Mouse (Mus musculus) small intestine, adult 2 months (tissue): Measurements from ENCODE around the gene Taar8a. TPM values are rescaled to one million over a fixed set of nuclear protein-coding genes. Genes with fewer than 3 reads are reported as not detected.
"Not testable (repeated sequence)": the region's sequence is repeated elsewhere in the genome, so short reads cannot be mapped to it uniquely, and the experiment has no call there.

Source experiments
- H3K27ac ChIP-seq: fragments of 200-500 bp; 2 replicates; pipeline ENCODE4 v1.5.1; 2012; ENCODE audit warnings: low read depth, low read length, control low read depth, inconsistent platforms; ENCODE audit not compliant: insufficient read depth
- H3K27me3 ChIP-seq: fragments of 200-500 bp; 2 replicates; pipeline ENCODE4 v1.6.1; 2012; ENCODE audit warnings: mild to moderate bottlenecking, moderate library complexity, low read length, inconsistent platforms; ENCODE audit not compliant: control insufficient read depth, insufficient read depth
- H3K36me3 ChIP-seq: fragments of 200-500 bp; 2 replicates; pipeline ENCODE4 v1.6.1; 2012; ENCODE audit warnings: mild to moderate bottlenecking, low read length, control low read depth, inconsistent platforms; ENCODE audit not compliant: control insufficient read depth, insufficient read depth
- H3K4me1 ChIP-seq: fragments of 200-500 bp; 2 replicates; pipeline ENCODE4 v1.6.1; 2012; ENCODE audit warnings: low read length, inconsistent platforms, mixed read lengths; ENCODE audit not compliant: control insufficient read depth, insufficient read depth, insufficient read length
- H3K4me3 ChIP-seq: fragments of 200-500 bp; 2 replicates; pipeline ENCODE4 v1.5.1; 2012; ENCODE audit warnings: low read depth, mild to moderate bottlenecking, control low read depth, inconsistent platforms, low read length, moderate library complexity
- CTCF ChIP-seq: fragments of 200-500 bp; IDR thresholded peaks from 2 replicates; pipeline ENCODE4 v1.5.1; 2012; ENCODE audit warnings: low read depth, mild to moderate bottlenecking, control low read depth, inconsistent platforms, low read length, moderate library complexity, mixed read lengths; ENCODE audit not compliant: insufficient replicate concordance, insufficient read length; ENCODE audit errors: extremely low read depth
- POLR2A ChIP-seq: fragments of 200-500 bp; IDR thresholded peaks from 2 replicates; pipeline ENCODE4 v1.6.1; 2012; ENCODE audit warnings: low read depth, mild to moderate bottlenecking, control low read depth, inconsistent platforms, low read length, moderate library complexity
- WGBS: fragments of 180-500 bp; shearing (Covaris S2); methylation state at CpG from one replicate; pipeline ENCODE4 v1.1.7; 2018; 5-methylcytosine and 5-hydroxymethylcytosine counted together
- polyA plus RNA-seq: library from polyadenylated mRNA; depleted of rRNA; stranded (reverse); fragments of >200 nt; gene quantifications from 2 replicates; pipeline ENCODE4 v1.2.3, GENCODE M21; 2012; rRNA removed

Gene Taar8a
- polyA plus RNA-seq: not detected in 2 replicates

DNA sequence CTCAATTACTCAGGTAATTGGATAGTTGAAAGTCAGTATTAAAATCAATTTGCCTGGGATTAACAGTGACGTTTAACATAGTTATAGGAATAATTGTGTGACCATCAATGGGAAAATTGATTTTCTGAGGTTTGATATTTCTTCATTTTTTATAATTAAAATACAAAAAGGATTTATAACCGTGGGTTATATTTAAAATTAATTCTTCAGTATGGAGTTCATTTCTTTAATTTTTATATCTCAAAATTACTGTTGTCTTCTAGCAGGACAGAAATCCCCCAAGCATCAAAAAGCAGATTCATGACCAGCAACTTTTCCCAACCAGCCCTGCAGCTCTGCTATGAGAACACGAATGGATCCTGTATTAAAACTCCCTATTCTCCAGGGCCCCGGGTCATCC lies at the start of gene Taar8a:
Taar8a (plus strand) TSS at position 301 of the 400 bp plus-strand sequence.
- 89% methylated on average over 2 of the region's 4 CpGs for WGBS
- not testable (repeated sequence) for H3K4me3 ChIP-seq, H3K36me3 ChIP-seq, H3K4me1 ChIP-seq, H3K27me3 ChIP-seq, H3K27ac ChIP-seq

DNA sequence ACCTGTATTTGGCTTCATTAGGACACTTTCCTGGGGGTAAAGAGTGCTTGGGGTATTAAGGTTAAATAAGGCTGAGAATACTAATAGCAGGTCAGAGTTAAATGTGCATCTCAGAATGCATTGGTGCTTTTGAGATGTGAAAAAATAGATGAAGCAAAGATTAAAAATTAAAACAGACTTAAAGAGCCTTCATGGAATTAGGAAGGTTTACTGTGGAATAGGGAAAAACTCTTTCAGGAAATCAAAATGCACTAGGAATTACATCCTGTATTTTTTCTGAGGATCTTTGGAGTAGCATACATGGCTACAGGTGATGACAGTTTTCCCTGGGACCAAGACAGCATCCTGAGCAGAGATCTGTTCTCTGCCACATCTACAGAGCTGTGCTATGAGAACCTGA lies 49.4 kb upstream of the Taar8a start, which contains the start of gene Taar7d:
Taar7d (plus strand) TSS at position 301 of the 400 bp plus-strand sequence.
- Histone ChIP-seq H3K4me1 (no peaks in the 10 kb centered on the region), H3K4me3 (no peak within 1 kb of the TSS), H3K27me3 (no peaks in the 10 kb centered on the region), H3K36me3 (no peaks in the 10 kb centered on the region), H3K27ac (no peak within 1 kb of the TSS)
- no peak for TF ChIP-seq POLR2A
- no peak for TF ChIP-seq CTCF

DNA sequence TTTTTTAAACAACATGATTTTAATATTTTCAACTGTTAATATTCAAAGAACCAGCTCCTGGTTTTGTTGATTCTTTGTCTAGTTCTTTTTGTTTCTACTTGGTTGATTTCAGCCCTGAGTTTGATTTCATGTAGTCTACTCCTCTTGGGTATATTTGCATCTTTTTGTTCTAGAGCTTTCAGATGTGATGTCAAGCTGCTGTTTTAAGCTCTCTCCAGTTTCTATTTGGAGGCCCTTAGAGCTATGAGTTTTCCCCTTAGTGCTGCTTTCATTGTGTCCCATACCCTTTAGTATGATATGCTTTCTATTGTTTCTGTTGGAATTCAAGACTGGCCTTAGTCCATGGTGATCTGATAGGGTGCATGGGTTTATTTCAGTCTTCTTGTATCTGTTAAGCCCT lies 45.0 kb upstream of the Taar8a start:
- Histone ChIP-seq H3K4me3 (no peak overlapping the region), H3K4me1 (no peaks in the 10 kb centered on the region), H3K27me3 (no peaks in the 10 kb centered on the region), H3K27ac (no peak overlapping the region), H3K36me3 (no peaks in the 10 kb centered on the region)
- TF ChIP-seq CTCF (no peak), POLR2A (no peak)

DNA sequence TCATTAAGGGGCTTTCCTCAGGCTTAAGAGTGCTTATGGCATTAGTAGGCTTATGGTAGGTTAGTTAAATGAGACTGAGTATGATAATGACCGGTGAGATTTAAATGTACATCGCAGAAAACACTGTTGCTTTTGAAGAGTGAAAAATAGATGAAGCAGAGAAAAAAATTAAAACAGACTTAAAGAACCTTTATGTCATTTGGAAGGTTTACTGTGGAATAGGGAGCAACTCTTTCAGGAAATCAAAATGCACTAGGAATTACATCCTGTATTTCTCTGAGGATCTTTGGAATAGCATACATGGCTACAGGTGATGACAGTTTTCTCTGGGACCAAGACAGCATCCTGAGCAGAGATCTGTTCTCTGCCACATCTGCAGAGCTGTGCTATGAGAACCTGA lies 39.0 kb upstream of the Taar8a start, which contains the start of gene Taar7e:
Taar7e (plus strand) TSS at position 301 of the 400 bp plus-strand sequence.
- no peak within 1 kb of the TSS for H3K4me3 ChIP-seq
- no peaks in the 10 kb centered on the region for H3K4me1 ChIP-seq
- H3K36me3 ChIP-seq: no peaks in the 10 kb centered on the region
- no peak within 1 kb of the TSS for H3K27ac ChIP-seq
- H3K27me3 ChIP-seq: no peaks in the 10 kb centered on the region
- TF ChIP-seq CTCF (no peak), POLR2A (no peak)
- WGBS: 85% methylated on average over 2 of the region's 2 CpGs

DNA sequence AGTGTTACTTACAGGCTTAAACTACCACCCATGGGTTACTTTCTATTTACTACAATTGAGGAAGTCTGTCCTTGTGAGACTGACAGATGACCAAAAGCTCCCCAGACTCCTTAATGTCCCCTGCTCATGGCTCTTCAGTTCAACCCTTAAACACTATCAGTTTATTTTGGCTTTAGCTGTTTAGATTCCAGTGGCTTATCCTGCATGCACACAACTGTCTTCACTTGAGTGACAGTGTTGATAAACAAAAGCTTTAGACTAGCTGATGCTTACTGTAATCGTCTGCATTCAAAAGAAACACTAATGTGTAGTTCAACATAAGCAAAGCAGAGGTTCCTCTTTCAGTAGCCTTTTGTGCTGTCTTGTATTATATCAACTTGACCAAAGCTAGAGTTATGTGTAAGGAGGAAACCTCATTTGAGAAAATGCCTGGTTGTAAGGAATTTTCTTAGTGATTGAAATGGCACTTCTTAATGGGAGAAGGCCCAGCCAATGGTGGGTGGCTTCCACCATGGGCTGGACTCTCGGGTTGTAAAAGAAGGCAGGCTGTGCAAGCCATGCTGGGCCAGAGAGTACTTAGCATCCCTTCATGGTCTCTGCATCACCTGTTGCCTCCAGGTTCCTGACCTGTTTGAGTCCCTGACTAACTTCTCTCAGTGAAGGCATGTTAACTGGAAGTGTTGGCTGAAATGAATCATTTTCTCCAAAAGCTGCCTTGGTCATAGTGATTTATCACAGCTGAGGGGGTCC lies 36.0 kb upstream of the Taar8a start:
- Histone ChIP-seq H3K27me3 (no peaks in the 10 kb centered on the region), H3K4me1 (no peaks in the 10 kb centered on the region), H3K4me3 (no peak overlapping the region), H3K36me3 (no peaks in the 10 kb centered on the region), H3K27ac (no peak overlapping the region)
- 79% methylated on average over 2 of the region's 2 CpGs for WGBS
- TF ChIP-seq POLR2A (no peak), CTCF (no peak)

DNA sequence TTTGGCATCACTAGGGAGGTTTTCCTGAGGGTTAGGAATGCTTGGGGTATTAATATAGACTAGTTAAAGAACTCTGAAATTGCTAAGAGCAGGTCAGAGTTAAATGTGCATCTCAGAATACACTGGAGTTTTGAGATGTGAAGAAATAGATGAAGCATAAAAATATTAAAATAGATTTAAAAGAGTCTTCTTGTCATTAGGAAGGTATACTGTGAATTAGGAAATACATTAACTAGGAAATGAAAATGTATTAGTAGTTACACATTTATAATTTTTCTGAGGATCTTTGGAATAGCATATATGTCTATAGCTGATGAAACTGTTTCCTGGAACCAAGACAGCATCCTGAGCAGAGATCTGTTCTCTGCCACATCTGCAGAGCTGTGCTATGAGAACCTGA lies 27.1 kb upstream of the Taar8a start, which contains the start of gene Taar7f:
Taar7f (plus strand) TSS at position 301 of the 400 bp plus-strand sequence.
- Histone ChIP-seq H3K36me3 (no peaks in the 10 kb centered on the region), H3K4me1 (no peaks in the 10 kb centered on the region), H3K4me3 (no peak within 1 kb of the TSS), H3K27ac (no peak within 1 kb of the TSS), H3K27me3 (no peaks in the 10 kb centered on the region)
- TF ChIP-seq CTCF (no peak), POLR2A (no peak)

DNA sequence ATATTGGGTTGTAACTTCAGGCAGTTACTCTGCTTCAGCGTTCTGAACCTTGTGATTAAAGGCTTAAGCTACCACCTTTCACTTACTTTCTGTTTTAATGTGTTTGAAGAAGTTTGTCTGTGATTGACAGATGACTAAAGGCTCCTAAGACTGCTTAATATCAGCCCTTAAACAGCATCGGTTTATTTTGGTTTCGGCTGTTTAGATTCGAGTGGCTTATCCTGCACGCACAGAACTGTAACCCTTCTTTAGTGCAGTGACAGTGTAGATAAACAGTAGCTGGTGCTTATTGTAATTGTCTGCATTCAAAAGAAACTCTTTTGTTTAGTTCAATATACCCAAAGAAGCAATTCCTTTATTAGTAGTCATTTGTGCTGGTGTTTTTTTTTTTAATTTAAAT lies 24.3 kb upstream of the Taar8a start:
- no peaks in the 10 kb centered on the region for H3K36me3 ChIP-seq
- no peaks in the 10 kb centered on the region for H3K4me1 ChIP-seq
- H3K27me3 ChIP-seq: no peaks in the 10 kb centered on the region
- H3K4me3 ChIP-seq: no peak overlapping the region
- no peak overlapping the region for H3K27ac ChIP-seq
- TF ChIP-seq POLR2A (no peak), CTCF (no peak)
- 69% methylated on average over 5 of the region's 5 CpGs for WGBS
